Mouse (Mus musculus): ENCODE measurements around the gene Rnf216. TPM values are rescaled to one million over a fixed set of nuclear protein-coding genes. Genes with fewer than 3 reads are reported as not detected.

The Rnf216 gene
- polyA plus RNA-seq, 1 experiment: 36.3 TPM

GRCm38 (mm10) chr5:143049746-143050145 is 63.0 kb downstream of the Rnf216 start:
- Histone ChIP-seq H3K4me1 (ENCODE audit: control insufficient read depth, insufficient read depth, low read length) (peaks cover 51% of the 10 kb centered on the region), H3K27ac (ENCODE audit: insufficient read depth, low read length) (peak overlapping the region; percentile 100), H3K4me3 (ENCODE audit: insufficient read depth, low read length) (no peak overlapping the region)
- TF ChIP-seq CTCF (IDR thresholded peaks at IDR 0.05; ENCODE audit: borderline replicate concordance, insufficient read depth, low read length) (no peak), POLR2A (IDR thresholded peaks at IDR 0.05; ENCODE audit: low read depth, low read length) (no peak)

- no peak overlapping the region for H3K4me3 ChIP-seq (ENCODE audit: insufficient read depth, low read length)
- TF ChIP-seq POLR2A (IDR thresholded peaks at IDR 0.05; ENCODE audit: low read depth, low read length) (no peak), CTCF (IDR thresholded peaks at IDR 0.05; ENCODE audit: borderline replicate concordance, insufficient read depth, low read length) (no peak)
- H3K27ac ChIP-seq (ENCODE audit: insufficient read depth, low read length): peak overlapping the region; percentile 100
- peaks cover 49% of the 10 kb centered on the region for H3K4me1 ChIP-seq (ENCODE audit: control insufficient read depth, insufficient read depth, low read length)
Measured at GRCm38 (mm10) chr5:143049013-143049385, 63.8 kb downstream of the Rnf216 start.

DNA sequence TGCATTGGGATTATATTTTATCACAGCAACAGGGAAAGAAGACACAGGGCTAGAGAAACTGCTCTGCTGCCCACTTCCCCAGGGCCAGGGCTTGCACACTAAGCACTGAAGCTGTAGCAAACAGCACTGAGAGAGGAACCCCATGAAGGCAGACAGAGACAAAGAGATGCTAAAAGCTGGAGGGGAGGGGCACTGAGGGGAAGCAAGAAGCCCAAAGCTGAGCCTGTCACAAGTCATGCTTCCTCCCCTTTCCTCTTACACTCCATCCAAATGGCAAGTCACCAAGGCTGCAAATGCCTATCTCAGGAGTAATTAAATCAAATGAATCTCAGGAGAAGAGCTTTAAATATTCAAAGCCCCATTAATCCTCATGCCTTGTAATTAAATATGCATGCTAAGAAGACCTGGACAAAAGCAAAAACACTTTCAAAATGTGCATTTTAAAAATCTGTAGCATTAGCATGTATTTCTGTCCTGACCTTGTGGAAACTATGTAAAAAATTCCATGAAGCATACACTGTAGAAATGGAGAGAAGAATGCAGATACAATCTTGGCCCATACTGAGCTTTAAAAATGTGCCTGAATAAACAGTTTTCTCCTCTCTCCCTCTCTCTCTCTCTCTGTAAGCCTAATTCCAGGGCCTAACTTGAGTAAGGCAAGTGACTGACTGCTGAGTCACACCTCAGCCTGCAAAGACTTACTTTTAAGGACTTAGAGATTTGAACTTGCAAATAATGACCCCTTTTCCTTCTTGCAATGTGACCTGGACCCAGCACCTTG is 64.4 kb downstream of the Rnf216 start:
- H3K27ac ChIP-seq (ENCODE audit: insufficient read depth, low read length): peak overlapping the region; percentile 100
- H3K4me3 ChIP-seq (ENCODE audit: insufficient read depth, low read length): no peak overlapping the region
- no peak for TF ChIP-seq CTCF (IDR thresholded peaks at IDR 0.05; ENCODE audit: borderline replicate concordance, insufficient read depth, low read length)
- TF ChIP-seq POLR2A (IDR thresholded peaks at IDR 0.05; ENCODE audit: low read depth, low read length): 0 out of 2 replicates have a peak, but pooled peaks have one; percentile 17
- H3K4me1 ChIP-seq (ENCODE audit: control insufficient read depth, insufficient read depth, low read length): peaks cover 45% of the 10 kb centered on the region

- Histone ChIP-seq H3K4me3 (ENCODE audit: insufficient read depth, low read length) (no peak overlapping the region), H3K4me1 (ENCODE audit: control insufficient read depth, insufficient read depth, low read length) (peaks cover 38% of the 10 kb centered on the region), H3K27ac (ENCODE audit: insufficient read depth, low read length) (peak overlapping the region; percentile 100)
- TF ChIP-seq CTCF (IDR thresholded peaks at IDR 0.05; ENCODE audit: borderline replicate concordance, insufficient read depth, low read length) (no peak), POLR2A (IDR thresholded peaks at IDR 0.05; ENCODE audit: low read depth, low read length) (no peak)
Measured at GRCm38 (mm10) chr5:143047586-143047985, 65.2 kb downstream of the Rnf216 start.

- Histone ChIP-seq H3K27ac (ENCODE audit: insufficient read depth, low read length) (no peak overlapping the region; the same call in 1 of the 2 replicates), H3K4me3 (ENCODE audit: insufficient read depth, low read length) (no peak overlapping the region), H3K4me1 (ENCODE audit: control insufficient read depth, insufficient read depth, low read length) (peaks cover 15% of the 10 kb centered on the region)
- no peak for TF ChIP-seq POLR2A (IDR thresholded peaks at IDR 0.05; ENCODE audit: low read depth, low read length)
- no peak for TF ChIP-seq CTCF (IDR thresholded peaks at IDR 0.05; ENCODE audit: borderline replicate concordance, insufficient read depth, low read length)
Measured at GRCm38 (mm10) chr5:143043902-143044301, 68.9 kb downstream of the Rnf216 start.

DNA sequence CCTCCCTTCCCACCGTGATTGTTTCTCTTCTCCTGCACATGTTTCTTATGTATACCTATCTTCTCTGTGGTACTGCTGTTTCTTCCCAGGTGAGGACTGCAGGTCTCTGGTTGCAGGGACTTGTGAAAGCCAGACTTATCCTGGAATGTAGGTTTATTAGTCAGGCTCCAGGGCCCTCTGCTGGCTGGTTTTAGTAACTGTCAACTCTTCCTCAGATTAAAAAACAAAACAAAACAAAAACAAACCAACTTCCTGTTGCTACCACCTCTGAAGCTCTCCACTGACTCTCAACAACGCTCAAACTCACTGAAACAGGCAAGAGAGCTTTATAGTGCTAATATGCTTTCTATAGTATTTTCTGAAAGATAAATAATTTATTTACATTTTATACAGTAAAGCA is 69.5 kb downstream of the Rnf216 start:
- peaks cover 16% of the 10 kb centered on the region for H3K4me1 ChIP-seq (ENCODE audit: control insufficient read depth, insufficient read depth, low read length)
- TF ChIP-seq POLR2A (IDR thresholded peaks at IDR 0.05; ENCODE audit: low read depth, low read length) (no peak), CTCF (IDR thresholded peaks at IDR 0.05; ENCODE audit: borderline replicate concordance, insufficient read depth, low read length) (no peak)
- H3K4me3 ChIP-seq (ENCODE audit: insufficient read depth, low read length): no peak overlapping the region
- no peak overlapping the region for H3K27ac ChIP-seq (ENCODE audit: insufficient read depth, low read length)

GRCm38 (mm10) chr5:143038794-143039193 is 74.0 kb downstream of the Rnf216 start:
- Histone ChIP-seq H3K4me1 (ENCODE audit: control insufficient read depth, insufficient read depth, low read length) (peaks cover 16% of the 10 kb centered on the region), H3K27ac (ENCODE audit: insufficient read depth, low read length) (no peak overlapping the region), H3K4me3 (ENCODE audit: insufficient read depth, low read length) (no peak overlapping the region)
- no peak for TF ChIP-seq CTCF (IDR thresholded peaks at IDR 0.05; ENCODE audit: borderline replicate concordance, insufficient read depth, low read length)
- no peak for TF ChIP-seq POLR2A (IDR thresholded peaks at IDR 0.05; ENCODE audit: low read depth, low read length)

- Histone ChIP-seq H3K4me3 (ENCODE audit: insufficient read depth, low read length) (no peak overlapping the region), H3K4me1 (ENCODE audit: control insufficient read depth, insufficient read depth, low read length) (peaks cover 16% of the 10 kb centered on the region)
- TF ChIP-seq POLR2A (IDR thresholded peaks at IDR 0.05; ENCODE audit: low read depth, low read length) (0 out of 2 replicates have a peak, but pooled peaks have one; percentile 16), CTCF (IDR thresholded peaks at IDR 0.05; ENCODE audit: borderline replicate concordance, insufficient read depth, low read length) (no peak)
Measured at GRCm38 (mm10) chr5:143037201-143037600, 75.6 kb downstream of the Rnf216 start.

DNA sequence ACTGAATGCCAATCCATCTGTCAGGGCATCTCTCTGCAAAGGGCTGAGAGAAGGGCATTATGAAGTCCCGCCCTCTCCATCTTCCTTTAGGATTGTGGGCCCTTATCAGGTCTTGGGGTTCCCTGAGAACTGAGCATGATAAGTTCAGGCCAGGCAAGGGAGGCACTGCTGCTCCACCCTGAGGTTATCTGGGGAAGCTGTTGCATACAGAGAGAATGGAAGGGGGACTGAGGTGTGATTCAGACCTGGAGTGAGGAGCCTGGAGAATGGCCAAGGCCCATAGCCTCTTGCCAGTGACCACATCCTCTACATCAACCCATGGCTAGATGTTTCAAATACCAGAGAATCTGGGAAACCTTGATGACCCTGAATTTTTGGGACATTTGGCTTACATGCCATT is 76.7 kb downstream of the Rnf216 start:
- H3K27ac ChIP-seq (ENCODE audit: insufficient read depth, low read length): peak overlapping the region; percentile 70
- peak; percentile 48; the same call in 1 of the 2 replicates for TF ChIP-seq CTCF (IDR thresholded peaks at IDR 0.05; ENCODE audit: borderline replicate concordance, insufficient read depth, low read length)
- TF ChIP-seq POLR2A (IDR thresholded peaks at IDR 0.05; ENCODE audit: low read depth, low read length): no peak
- peaks cover 16% of the 10 kb centered on the region for H3K4me1 ChIP-seq (ENCODE audit: control insufficient read depth, insufficient read depth, low read length)
- no peak overlapping the region for H3K4me3 ChIP-seq (ENCODE audit: insufficient read depth, low read length)

More at GRCm38 (mm10) chr5:143037201-143037600, 75.6 kb downstream of the Rnf216 start:
- peak overlapping the region; percentile 83 for H3K27ac ChIP-seq (ENCODE audit: insufficient read depth, low read length)

GRCm38 (mm10) chr5:143035271-143035670 is 77.5 kb downstream of the Rnf216 start:
- TF ChIP-seq CTCF (IDR thresholded peaks at IDR 0.05; ENCODE audit: borderline replicate concordance, insufficient read depth, low read length) (no peak), POLR2A (IDR thresholded peaks at IDR 0.05; ENCODE audit: low read depth, low read length) (no peak)
- Histone ChIP-seq H3K4me1 (ENCODE audit: control insufficient read depth, insufficient read depth, low read length) (peaks cover 16% of the 10 kb centered on the region), H3K27ac (ENCODE audit: insufficient read depth, low read length) (peak overlapping the region; percentile 70), H3K4me3 (ENCODE audit: insufficient read depth, low read length) (no peak overlapping the region)
